Mouse (Mus musculus) thymus, adult 2 months (tissue): ENCODE data around the gene Fv1.

Experiments used
- CTCF ChIP-seq: fragments of 200-500 bp; IDR thresholded peaks from 2 replicates; pipeline ENCODE4 v1.5.1; 2012; ENCODE audit warnings: mild to moderate bottlenecking, control low read depth, low read length, moderate library complexity, borderline replicate concordance; ENCODE audit not compliant: control insufficient read depth, poor library complexity, insufficient read depth; ENCODE audit errors: extremely low read depth
- POLR2A ChIP-seq: fragments of 200-500 bp; IDR thresholded peaks from 2 replicates; pipeline ENCODE4 v1.6.1; 2012; ENCODE audit warnings: mild to moderate bottlenecking, low read length, control low read depth, moderate library complexity; ENCODE audit not compliant: control insufficient read depth, poor library complexity, insufficient read depth; ENCODE audit errors: extremely low read depth

DNA sequence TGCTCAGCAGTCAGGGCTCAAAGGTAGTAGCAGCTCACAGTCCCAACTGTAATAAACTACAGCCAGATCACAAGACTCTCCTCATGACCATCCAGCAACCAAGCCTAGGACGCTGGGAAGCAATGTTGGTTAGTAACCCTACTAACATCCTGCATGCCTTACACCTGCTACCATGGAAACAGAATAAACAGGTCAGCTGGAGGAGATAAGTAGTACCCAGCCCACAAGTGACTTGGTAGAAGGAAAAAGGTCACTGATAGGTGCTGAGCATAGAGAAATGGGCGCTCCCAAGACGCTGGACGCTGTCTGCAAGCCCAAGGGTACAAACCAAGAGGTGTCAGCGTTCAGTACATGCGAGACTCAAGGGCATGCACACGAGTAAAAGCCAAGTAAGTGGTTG lies 31.7 kb downstream of the Fv1 start:
- TF ChIP-seq CTCF (no peak), POLR2A (no peak)
